Mouse (Mus musculus) bone marrow, adult 2 months (tissue): ENCODE measurements around the gene Efcab3.

ENCODE experiments used
- CTCF ChIP-seq: fragments of 200-500 bp; IDR thresholded peaks from 2 replicates; pipeline ENCODE4 v1.5.1; 2011; ENCODE audit warnings: low read length, control low read depth; ENCODE audit not compliant: control insufficient read depth, insufficient read depth
- POLR2A ChIP-seq: fragments of 200-500 bp; IDR thresholded peaks from 2 replicates; pipeline ENCODE4 v1.6.1; 2011; ENCODE audit warnings: low read depth, mild to moderate bottlenecking, control low read depth, low read length, borderline replicate concordance; ENCODE audit not compliant: control insufficient read depth

GRCm38 (mm10) chr11:105123986-105124385 is 60.6 kb downstream of the Efcab3 start:
- no peak for TF ChIP-seq POLR2A
- peak; percentile 27; the same call in 1 of the 2 replicates for TF ChIP-seq CTCF
